Mouse (Mus musculus) brain, embryonic 18.5 days (tissue): ENCODE data around the gene Tmod1.

ENCODE experiments used
- DNase-seq: peaks from one replicate; pipeline ENCODE4 v3.0.0-alpha.2; 2012; ENCODE audit warnings: low read depth, low spot score

Gene Tmod1

GRCm38 (mm10) chr4:46053323-46054107 lies 14.8 kb downstream of the Tmod1 start:
- no peak for DNase-seq

- no peak for DNase-seq
Observed at GRCm38 (mm10) chr4:46056163-46056562, 17.4 kb downstream of the Tmod1 start.

- DNase-seq, result no peak
Observed at GRCm38 (mm10) chr4:46061259-46061962, 22.7 kb downstream of the Tmod1 start.

GRCm38 (mm10) chr4:46063841-46064240 lies 25.1 kb downstream of the Tmod1 start:
- DNase-seq, result no peak

- DNase-seq, result no peak
Observed at GRCm38 (mm10) chr4:46064263-46064662, 25.5 kb downstream of the Tmod1 start.

GRCm38 (mm10) chr4:46064961-46065360 lies 26.2 kb downstream of the Tmod1 start:
- DNase-seq, result no peak

GRCm38 (mm10) chr4:46065695-46066340 lies 27.1 kb downstream of the Tmod1 start:
- no peak for DNase-seq

GRCm38 (mm10) chr4:46068060-46068459 lies 29.3 kb downstream of the Tmod1 start:
- DNase-seq, result no peak

- DNase-seq, result no peak
Observed at GRCm38 (mm10) chr4:46068573-46068972, 29.8 kb downstream of the Tmod1 start.

GRCm38 (mm10) chr4:46069851-46070482 lies 31.2 kb downstream of the Tmod1 start:
- DNase-seq, result no peak

GRCm38 (mm10) chr4:46072631-46073030 lies 33.9 kb downstream of the Tmod1 start:
- DNase-seq, result no peak

- DNase-seq, result no peak
Observed at GRCm38 (mm10) chr4:46073736-46074135, 35.0 kb downstream of the Tmod1 start.

- DNase-seq, result no peak
Observed at GRCm38 (mm10) chr4:46075664-46076063, 36.9 kb downstream of the Tmod1 start.

GRCm38 (mm10) chr4:46076892-46077291 lies 38.2 kb downstream of the Tmod1 start:
- no peak for DNase-seq

- DNase-seq, result no peak
Observed at GRCm38 (mm10) chr4:46080261-46080660, 41.5 kb downstream of the Tmod1 start.

GRCm38 (mm10) chr4:46082555-46082954 lies 43.8 kb downstream of the Tmod1 start:
- DNase-seq, result no peak

GRCm38 (mm10) chr4:46084416-46085172 lies 45.9 kb downstream of the Tmod1 start:
- no peak for DNase-seq

- no peak for DNase-seq
Observed at GRCm38 (mm10) chr4:46085223-46085811, 46.6 kb downstream of the Tmod1 start.

- no peak for DNase-seq
Observed at GRCm38 (mm10) chr4:46086718-46087426, 48.1 kb downstream of the Tmod1 start.

GRCm38 (mm10) chr4:46087427-46087771 lies 48.7 kb downstream of the Tmod1 start:
- DNase-seq, result no peak
